Comparison of ENCODE assay signal across 8 mouse cellular contexts in genomic region chr3:55243056-55243471, GRCm38 (mm10). TPM values are rescaled to one million over a fixed set of nuclear protein-coding genes. Genes with fewer than 3 reads are reported as not detected.
DNase-seq lines count a peak whose midpoint lies in the region; ATAC-seq and TF ChIP-seq lines count a peak whose summit lies in the region.

No protein-coding gene starts in this region.

- no peak for TF ChIP-seq POLR2A in heart, adult 2 months (IDR thresholded peaks at IDR 0.05; ENCODE audit: insufficient read depth, low read depth, low read length)
- TF ChIP-seq POLR2A in limb, embryonic 14.5 days (IDR thresholded peaks at IDR 0.05; ENCODE audit: borderline replicate concordance, extremely low read depth, insufficient read depth, insufficient read length): no peak

- H3K9ac ChIP-seq in heart, adult 2 months (ENCODE audit: low read depth, low read length): no peak overlapping the region
- no peak overlapping the region for H3K9ac ChIP-seq in ES-E14 (ENCODE audit: insufficient read depth, low read depth, low read length, poor library complexity, severe bottlenecking)
- peak overlapping the region; percentile 99 for H3K9ac ChIP-seq in forebrain, embryonic 16.5 days (replicated peaks; ENCODE audit: low read depth, low read length)
- peak overlapping the region; percentile 81 for H3K9ac ChIP-seq in limb, embryonic 14.5 days (ENCODE audit: low read depth, low read length, severe bottlenecking)
- H3K9ac ChIP-seq in stomach, postnatal 0 days (ENCODE audit: low read length): no peak overlapping the region

- TF ChIP-seq CTCF in heart, adult 2 months (IDR thresholded peaks at IDR 0.05): no peak
- TF ChIP-seq CTCF in stomach, postnatal 0 days (IDR thresholded peaks at IDR 0.05; ENCODE audit: low read depth): no peak

- no peaks in the 10 kb centered on the region; the same call in 1 of the 2 replicates for H3K27me3 ChIP-seq in heart, adult 2 months (ENCODE audit: control insufficient read depth, insufficient read depth, low read length)
- no peaks in the 10 kb centered on the region for H3K27me3 ChIP-seq in forebrain, embryonic 16.5 days (replicated peaks; ENCODE audit: control insufficient read depth, insufficient read depth, low read length)
- H3K27me3 ChIP-seq in limb, embryonic 14.5 days (ENCODE audit: control insufficient read depth, insufficient read depth, low read length): no peaks in the 10 kb centered on the region
- no peaks in the 10 kb centered on the region for H3K27me3 ChIP-seq in stomach, postnatal 0 days (ENCODE audit: control insufficient read depth, insufficient read depth, low read length)

- H3K4me1 ChIP-seq in heart, adult 2 months (ENCODE audit: control insufficient read depth, insufficient read depth, low read length): no peaks in the 10 kb centered on the region; the same call in 1 of the 2 replicates
- no peaks in the 10 kb centered on the region for H3K4me1 ChIP-seq in ES-E14 (ENCODE audit: control insufficient read depth in 2 of 2, insufficient read depth in 2 of 2, low read length in 2 of 2, poor library complexity in 1 of 2)
- peaks cover 37% of the 10 kb centered on the region for H3K4me1 ChIP-seq in forebrain, embryonic 16.5 days (replicated peaks; ENCODE audit: control insufficient read depth, insufficient read depth, low read length)
- peaks cover 9% of the 10 kb centered on the region; the same call in 1 of the 2 replicates for H3K4me1 ChIP-seq in limb, embryonic 14.5 days (ENCODE audit: control insufficient read depth, insufficient read depth, low read length)
- H3K4me1 ChIP-seq in stomach, postnatal 0 days (replicated peaks; ENCODE audit: control insufficient read depth, insufficient read depth): no peaks in the 10 kb centered on the region

- TF ChIP-seq EP300 in heart, adult 2 months (IDR thresholded peaks at IDR 0.05; ENCODE audit: insufficient read depth, low read depth, low read length): no peak
- TF ChIP-seq EP300 in stomach, postnatal 0 days (optimal IDR thresholded peaks at IDR 0.05): no peak

- H3K79me2 ChIP-seq in heart, adult 2 months (replicated peaks; ENCODE audit: control insufficient read depth, insufficient read depth, low read length): no peaks in the 10 kb centered on the region

- ATAC-seq in forebrain, embryonic 16.5 days: peak; percentile 70
- ATAC-seq in limb, embryonic 14.5 days (ENCODE audit: low FRiP score, low read depth): no peak
- ATAC-seq in stomach, postnatal 0 days (ENCODE audit: low FRiP score, low TSS enrichment): peak; percentile 24; the same call in 1 of the 2 replicates

- intact Hi-C loops in heart, adult 2 months (cut with DNase I): loop anchor here (10.0 kb wide), 1 partner anchor 102 kb away; no protein-coding TSS in a partner anchor

- peak overlapping the region; percentile 41 for H3K4me3 ChIP-seq in heart, adult 2 months
- peak overlapping the region; percentile 58 to 71 for H3K4me3 ChIP-seq in ES-E14 (ENCODE audit: insufficient read depth in 1 of 2, low read depth in 1 of 2, low read length in 2 of 2, poor library complexity in 1 of 2, severe bottlenecking in 1 of 2)
- peak overlapping the region; percentile 94 for H3K4me3 ChIP-seq in forebrain, embryonic 16.5 days (replicated peaks; ENCODE audit: low read length)
- peak overlapping the region; percentile 69 for H3K4me3 ChIP-seq in limb, embryonic 14.5 days (replicated peaks; ENCODE audit: low read length)
- H3K4me3 ChIP-seq in stomach, postnatal 0 days (ENCODE audit: low read depth, low read length): peak overlapping the region; percentile 45

- H3K27ac ChIP-seq in heart, adult 2 months: no peak overlapping the region; the same call in 1 of the 2 replicates
- H3K27ac ChIP-seq in ES-E14 (ENCODE audit: insufficient read depth, low read depth, low read length, poor library complexity, severe bottlenecking): no peak overlapping the region
- peak overlapping the region; percentile 97 for H3K27ac ChIP-seq in forebrain, embryonic 16.5 days (ENCODE audit: low read length)
- peak overlapping the region; percentile 79 for H3K27ac ChIP-seq in limb, embryonic 14.5 days (replicated peaks; ENCODE audit: low read depth, low read length)
- H3K27ac ChIP-seq in stomach, postnatal 0 days (replicated peaks): no peak overlapping the region

- H3K36me3 ChIP-seq in heart, adult 2 months (ENCODE audit: control insufficient read depth, insufficient read depth, low read length): no peaks in the 10 kb centered on the region
- no peaks in the 10 kb centered on the region for H3K36me3 ChIP-seq in ES-E14 (ENCODE audit: control insufficient read depth, insufficient read depth, low read length, poor library complexity, severe bottlenecking)
- peaks cover 8% of the 10 kb centered on the region; the same call in 1 of the 2 replicates for H3K36me3 ChIP-seq in forebrain, embryonic 16.5 days (ENCODE audit: control insufficient read depth, insufficient read depth)
- peaks cover 8% of the 10 kb centered on the region for H3K36me3 ChIP-seq in limb, embryonic 14.5 days (ENCODE audit: control insufficient read depth, insufficient read depth, low read length)
- H3K36me3 ChIP-seq in stomach, postnatal 0 days (ENCODE audit: control insufficient read depth, insufficient read depth, low read length): no peaks in the 10 kb centered on the region

- DNase-seq in heart, adult 2 months: no peak
- DNase-seq in heart, adult 11 months: no peak
- DNase-seq in ES-E14 (ENCODE audit: low read depth, low spot score): no peak
- DNase-seq in limb, embryonic 14.5 days (ENCODE audit: low spot score): no peak
- DNase-seq in stomach, postnatal 0 days (ENCODE audit: low spot score): no peak
- DNase-seq in spleen, postnatal 4 days (ENCODE audit: low spot score in 2 of 2): no peak
- no peak for DNase-seq in thymus, postnatal 4 days

- in situ Hi-C loops in ES-E14 (cut with MboI; ENCODE audit: low sequenced_read_pairs in 2 of 2, unreplicated experiment in 2 of 2): no loop called here

- no peaks in the 10 kb centered on the region for H3K9me3 ChIP-seq in ES-E14 (ENCODE audit: control insufficient read depth, insufficient read depth, low read depth, low read length)
- no peaks in the 10 kb centered on the region for H3K9me3 ChIP-seq in forebrain, embryonic 16.5 days (ENCODE audit: control insufficient read depth, low read length)
- H3K9me3 ChIP-seq in limb, embryonic 14.5 days (ENCODE audit: control insufficient read depth, low read length): no peaks in the 10 kb centered on the region
- no peaks in the 10 kb centered on the region for H3K9me3 ChIP-seq in stomach, postnatal 0 days (ENCODE audit: control insufficient read depth, low read length)

- peak overlapping the region; percentile 62 for H3K4me2 ChIP-seq in forebrain, embryonic 16.5 days (ENCODE audit: low read length)
- H3K4me2 ChIP-seq in limb, embryonic 14.5 days (replicated peaks; ENCODE audit: low read depth, low read length, severe bottlenecking): peak overlapping the region; percentile 84
- peak overlapping the region; percentile 72 for H3K4me2 ChIP-seq in stomach, postnatal 0 days (replicated peaks; ENCODE audit: low read depth)

- WGBS in heart, adult 2 months: 9% methylated on average over 8 of the region's 8 CpGs
- WGBS in forebrain, embryonic 16.5 days: 0% methylated on average over 8 of the region's 8 CpGs
- WGBS in limb, embryonic 14.5 days: 2% methylated on average over 8 of the region's 8 CpGs
- WGBS in stomach, postnatal 0 days: 7% methylated on average over 8 of the region's 8 CpGs

TF ChIP-seq in ES-E14, 5 proteins besides CTCF, POLR2A, EP300 and RAD21:
- TF ChIP-seq CHD2 (IDR thresholded peaks at IDR 0.05; ENCODE audit: low read depth, low read length): no peak
- no peak for TF ChIP-seq HCFC1 (IDR thresholded peaks at IDR 0.05; ENCODE audit: borderline replicate concordance, insufficient read depth, low read length)
- no peak for TF ChIP-seq ZNF384 (IDR thresholded peaks at IDR 0.05; ENCODE audit: low read depth, low read length)
- no peak for TF ChIP-seq MAFK (IDR thresholded peaks at IDR 0.05; ENCODE audit: insufficient read depth, low read depth, low read length)
- no peak for TF ChIP-seq ZC3H11A (IDR thresholded peaks at IDR 0.05; ENCODE audit: borderline replicate concordance, low read depth, low read length)
TF ChIP-seq in ES-E14: peak in this region for 0.

RNA-seq across cellular contexts. Expression of gene Dclk1, which starts 0.9 kb away (rescaled TPM):
- 1 to 10 TPM; 3.6 to 5.6 TPM for total RNA-seq in heart, adult 2 months (2021)
- 1.2 and 1.8 TPM in 2 replicates for polyA plus RNA-seq in heart, adult 2 months (2012; rRNA removed)
- total RNA-seq in ES-E14 (2012; rRNA removed): 0.42 and 1.7 TPM in 2 replicates
- polyA plus RNA-seq in forebrain, embryonic 16.5 days (2015; fragmentation: Nextera tagmentation; extraction: Ambion mirVana): 255 and 277 TPM in 2 replicates
- polyA plus RNA-seq in limb, embryonic 14.5 days (2012; rRNA removed): 23.3 and 24.0 TPM in 2 replicates
- polyA plus RNA-seq in limb, embryonic 14.5 days (2014; fragmentation: Nextera tagmentation; extraction: Ambion mirVana): 66.2 and 75.7 TPM in 2 replicates
- polyA plus RNA-seq in stomach, postnatal 0 days (2015; fragmentation: Nextera tagmentation; extraction: Ambion mirVana): 4.4 and 4.6 TPM in 2 replicates

Comparison
In these comparisons a context has a peak if more than half of its experiments do, and no peak if none do; other contexts are left out.
1. H3K27ac ChIP-seq: peak in forebrain, embryonic 16.5 days (single experiment) and limb, embryonic 14.5 days (single experiment); none in heart, adult 2 months (single experiment), ES-E14 (single experiment) and stomach, postnatal 0 days (single experiment).
2. H3K4me3 ChIP-seq: peak in every context shown above with its lines; median percentile 94 in forebrain, embryonic 16.5 days; 69 in limb, embryonic 14.5 days; 64 in ES-E14; 45 in stomach, postnatal 0 days; 41 in heart, adult 2 months.
3. H3K9ac ChIP-seq: peak in forebrain, embryonic 16.5 days (single experiment) and limb, embryonic 14.5 days (single experiment); none in heart, adult 2 months (single experiment), ES-E14 (single experiment) and stomach, postnatal 0 days (single experiment).
4. Peak in every context shown above with its lines, with median percentiles within 50 percentile points of each other: H3K4me2 ChIP-seq.